Comparison of ENCODE assay signal across 9 mouse cellular contexts in genomic region chr12:30036569-30037055, GRCm38 (mm10).
DNase-seq lines count a peak whose midpoint lies in the region; ATAC-seq and TF ChIP-seq lines count a peak whose summit lies in the region.
"Had no signal": no experiment of that assay in that cellular context is flagged by ENCODE, and none has a peak within 500 bp of the region (broad histone marks: within the 10 kb centered on the region; RNA-seq: fewer than 3 reads in every experiment).

No protein-coding gene starts in this region.

- H3K27me3 ChIP-seq in neural tube, embryonic 11.5 days (ENCODE audit: control insufficient read depth, insufficient read depth, low read length): no peaks in the 10 kb centered on the region
- H3K27me3 ChIP-seq in forebrain, embryonic 10.5 days (ENCODE audit: poor library complexity, severe bottlenecking): no peaks in the 10 kb centered on the region
- no peaks in the 10 kb centered on the region for H3K27me3 ChIP-seq in hindbrain, postnatal 0 days (ENCODE audit: insufficient read depth, low read length)
- H3K27me3 ChIP-seq in kidney, embryonic 14.5 days (ENCODE audit: control insufficient read depth, insufficient read depth, low read length): no peaks in the 10 kb centered on the region
- H3K27me3 ChIP-seq: limb, embryonic 12.5 days had no signal

- no peak overlapping the region for H3K4me2 ChIP-seq in neural tube, embryonic 11.5 days (ENCODE audit: low read depth)
- H3K4me2 ChIP-seq in hindbrain, postnatal 0 days (ENCODE audit: low read depth, low read length): no peak overlapping the region
- H3K4me2 ChIP-seq in kidney, embryonic 14.5 days (replicated peaks; ENCODE audit: low read depth, low read length): no peak overlapping the region
- H3K4me2 ChIP-seq: limb, embryonic 12.5 days had no signal

- no peaks in the 10 kb centered on the region for H3K36me3 ChIP-seq in neural tube, embryonic 11.5 days (ENCODE audit: control insufficient read depth, insufficient read depth, low read length)
- H3K36me3 ChIP-seq in forebrain, embryonic 10.5 days (replicated peaks): no peaks in the 10 kb centered on the region
- no peaks in the 10 kb centered on the region for H3K36me3 ChIP-seq in hindbrain, postnatal 0 days (ENCODE audit: insufficient read depth, low read length)
- H3K36me3 ChIP-seq in kidney, embryonic 14.5 days (ENCODE audit: control insufficient read depth, insufficient read depth, low read length): no peaks in the 10 kb centered on the region
- H3K36me3 ChIP-seq: limb, embryonic 12.5 days had no signal

- no peaks in the 10 kb centered on the region; the same call in 1 of the 2 replicates for H3K4me1 ChIP-seq in neural tube, embryonic 11.5 days (ENCODE audit: control insufficient read depth, insufficient read depth, low read length)
- peaks cover 32% of the 10 kb centered on the region for H3K4me1 ChIP-seq in forebrain, embryonic 10.5 days
- H3K4me1 ChIP-seq in hindbrain, postnatal 0 days (ENCODE audit: insufficient read depth, low read length): peaks cover 5% of the 10 kb centered on the region
- no peaks in the 10 kb centered on the region; the same call in 1 of the 2 replicates for H3K4me1 ChIP-seq in olfactory bulb, adult 2 months (ENCODE audit: control insufficient read depth, insufficient read depth, low read length)
- no peaks in the 10 kb centered on the region for H3K4me1 ChIP-seq in kidney, embryonic 14.5 days (ENCODE audit: control insufficient read depth, insufficient read depth, low read length)

- H3K9me3 ChIP-seq in neural tube, embryonic 11.5 days (ENCODE audit: control insufficient read depth, low read length): no peaks in the 10 kb centered on the region
- H3K9me3 ChIP-seq in forebrain, embryonic 10.5 days: no peaks in the 10 kb centered on the region
- H3K9me3 ChIP-seq in hindbrain, postnatal 0 days (ENCODE audit: low read length): no peaks in the 10 kb centered on the region
- no peaks in the 10 kb centered on the region for H3K9me3 ChIP-seq in kidney, embryonic 14.5 days (ENCODE audit: control insufficient read depth, low read length)
- H3K9me3 ChIP-seq: limb, embryonic 12.5 days had no signal

- DNase-seq in neural tube, embryonic 11.5 days (ENCODE audit: low spot score): no peak
- DNase-seq in neural tube, embryonic 10.5 days (ENCODE audit: extremely low spot score, low spot score): no peak
- DNase-seq in forebrain, embryonic 10.5 days (ENCODE audit: extremely low spot score, low spot score): no peak
- DNase-seq in hindbrain, postnatal 0 days (ENCODE audit: low spot score): peak; percentile 82
- DNase-seq in left cerebral cortex, postnatal 25 days (ENCODE audit: low spot score in 2 of 2): no peak

- no peak for TF ChIP-seq POLR2A in olfactory bulb, adult 2 months (IDR thresholded peaks at IDR 0.05; ENCODE audit: insufficient read depth, low read depth, low read length)

- no peak overlapping the region for H3K4me3 ChIP-seq in neural tube, embryonic 11.5 days (ENCODE audit: low read depth, low read length)
- H3K4me3 ChIP-seq in forebrain, embryonic 10.5 days: no peak overlapping the region
- H3K4me3 ChIP-seq in hindbrain, postnatal 0 days (ENCODE audit: low read length): no peak overlapping the region
- no peak overlapping the region for H3K4me3 ChIP-seq in olfactory bulb, adult 2 months (ENCODE audit: insufficient read depth, low read depth, low read length)
- no peak overlapping the region for H3K4me3 ChIP-seq in kidney, embryonic 14.5 days (ENCODE audit: low read length)
- H3K4me3 ChIP-seq: limb, embryonic 12.5 days had no signal

- no peak overlapping the region for H3K9ac ChIP-seq in neural tube, embryonic 11.5 days (ENCODE audit: low read length)
- no peak overlapping the region for H3K9ac ChIP-seq in hindbrain, postnatal 0 days (replicated peaks; ENCODE audit: low read length)
- no peak overlapping the region for H3K9ac ChIP-seq in kidney, embryonic 14.5 days (ENCODE audit: low read depth, low read length)
- H3K9ac ChIP-seq: limb, embryonic 12.5 days had no signal

- intact Hi-C loops in left cerebral cortex, postnatal 25 days (cut with DNase I): loop anchor here (5.0 kb wide), 1 partner anchor 129 kb away; no protein-coding TSS in a partner anchor

- WGBS in neural tube, embryonic 11.5 days: 67% methylated on average over 4 of the region's 4 CpGs
- 55% methylated on average over 4 of the region's 4 CpGs for WGBS in forebrain, embryonic 10.5 days
- 36% methylated on average over 4 of the region's 4 CpGs for WGBS in hindbrain, postnatal 0 days
- WGBS in olfactory bulb, adult 2 months: 57% methylated on average over 4 of the region's 4 CpGs
- 79% methylated on average over 4 of the region's 4 CpGs for WGBS in kidney, embryonic 14.5 days

- no peak for TF ChIP-seq CTCF in hindbrain, postnatal 0 days (IDR thresholded peaks at IDR 0.05; ENCODE audit: low read depth)
- TF ChIP-seq CTCF in olfactory bulb, adult 2 months (IDR thresholded peaks at IDR 0.05; ENCODE audit: insufficient read depth, low read depth, low read length): no peak

- ATAC-seq in neural tube, embryonic 11.5 days (ENCODE audit: insufficient read depth, low FRiP score, low TSS enrichment): peak; percentile 27; the same call in 1 of the 2 replicates
- peak; percentile 92 for ATAC-seq in hindbrain, postnatal 0 days
- no peak for ATAC-seq in erythroid progenitor cell, adult 5-6 weeks (replicated peaks; ENCODE audit: low FRiP score, poor library complexity, severe bottlenecking)
- ATAC-seq in kidney, embryonic 14.5 days (ENCODE audit: low FRiP score, low TSS enrichment): no peak

- no peak overlapping the region for H3K27ac ChIP-seq in neural tube, embryonic 11.5 days (ENCODE audit: low read depth, low read length)
- peak overlapping the region; percentile 76 for H3K27ac ChIP-seq in forebrain, embryonic 10.5 days
- H3K27ac ChIP-seq in hindbrain, postnatal 0 days: peak overlapping the region; percentile 64
- H3K27ac ChIP-seq in olfactory bulb, adult 2 months (ENCODE audit: insufficient read depth, low read depth, low read length): 0 out of 2 replicates have a peak overlapping the region, but pooled peaks have one; percentile 12
- H3K27ac ChIP-seq in kidney, embryonic 14.5 days (ENCODE audit: low read depth, low read length): no peak overlapping the region
- H3K27ac ChIP-seq: limb, embryonic 12.5 days had no signal

Comparison
In these comparisons a context has a peak if more than half of its experiments do, and no peak if none do; other contexts are left out.
1. ATAC-seq: peak in neural tube, embryonic 11.5 days (single experiment) and hindbrain, postnatal 0 days (single experiment); none in erythroid progenitor cell, adult 5-6 weeks (single experiment) and kidney, embryonic 14.5 days (single experiment).
2. H3K27ac ChIP-seq: peak in forebrain, embryonic 10.5 days (single experiment), hindbrain, postnatal 0 days (single experiment) and olfactory bulb, adult 2 months (single experiment); none in neural tube, embryonic 11.5 days (single experiment) and kidney, embryonic 14.5 days (single experiment).